Mouse (Mus musculus): ENCODE results near the gene Disp1.

- no peak for TF ChIP-seq CTCF (IDR thresholded peaks at IDR 0.05)
- TF ChIP-seq EP300 (IDR thresholded peaks at IDR 0.05) = no peak
Measured at GRCm38 (mm10) chr1:183233679-183234174, 12.4 kb upstream of the Disp1 start.

Data from lung, postnatal 0 days (tissue).